Mouse (Mus musculus): ENCODE measurements around the gene Map3k3. TPM values are rescaled to one million over a fixed set of nuclear protein-coding genes. Genes with fewer than 3 reads are reported as not detected.

The Map3k3 gene
- polyA plus RNA-seq, 1 experiment = 11.3 TPM

- no peak overlapping the region for H3K4me3 ChIP-seq (ENCODE audit: control insufficient read depth, low read depth, low read length)
- peaks cover 2% of the 10 kb centered on the region for H3K36me3 ChIP-seq (ENCODE audit: control insufficient read depth, insufficient read depth, low read length)
- no peak overlapping the region for H3K27ac ChIP-seq (ENCODE audit: control insufficient read depth, insufficient read depth, low read depth, low read length)
- no peaks in the 10 kb centered on the region for H3K4me1 ChIP-seq (ENCODE audit: control insufficient read depth, insufficient read depth, low read length)
- TF ChIP-seq POLR2A (IDR thresholded peaks at IDR 0.05; ENCODE audit: control insufficient read depth, low read depth, low read length) (no peak), CTCF (IDR thresholded peaks at IDR 0.05; ENCODE audit: control insufficient read depth, insufficient read depth, insufficient replicate concordance, low read depth, low read length) (no peak)
- H3K27me3 ChIP-seq (ENCODE audit: control insufficient read depth, insufficient read depth, low read length) = no peaks in the 10 kb centered on the region
Observed at GRCm38 (mm10) chr11:106200756-106201155, 116.3 kb downstream of the Map3k3 start.

DNA sequence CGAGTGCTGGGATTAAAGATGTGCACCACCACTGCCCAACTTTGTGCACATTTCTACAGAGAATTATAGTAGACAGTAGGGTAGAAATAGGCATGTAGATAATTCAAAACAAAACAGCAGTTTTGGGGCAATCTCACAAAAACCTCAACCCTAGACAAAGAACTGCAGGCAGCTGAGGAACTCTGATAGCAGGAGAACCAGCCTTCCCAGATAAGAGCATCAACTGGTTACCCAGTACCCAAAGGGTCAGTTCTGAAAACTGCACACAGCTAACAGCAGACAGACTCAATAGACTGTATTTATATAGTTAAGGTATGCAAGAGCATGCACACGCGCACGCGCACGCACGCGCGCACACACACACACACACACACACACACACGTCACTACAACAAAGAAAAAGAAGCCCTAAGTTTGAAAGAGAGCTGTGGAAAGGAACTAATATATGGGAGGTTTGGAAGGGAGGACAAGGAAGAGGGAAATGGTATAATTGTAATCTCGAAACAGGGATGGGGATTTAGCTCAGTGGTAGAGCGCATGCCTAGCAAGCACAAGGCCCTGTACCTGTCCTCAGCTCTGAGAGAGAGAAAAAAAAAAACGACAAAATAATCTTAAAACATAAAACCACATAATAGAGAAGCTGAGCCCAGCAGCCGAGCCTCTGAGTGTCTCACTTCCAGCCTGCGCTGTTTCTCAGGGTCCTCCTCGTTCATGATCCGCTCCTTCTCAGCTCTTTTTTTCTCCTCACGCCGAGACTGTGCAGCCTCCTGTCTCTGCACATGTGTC, 117.1 kb downstream of the Map3k3 start:
- H3K36me3 ChIP-seq (ENCODE audit: control insufficient read depth, insufficient read depth, low read length) = peaks cover 2% of the 10 kb centered on the region
- no peaks in the 10 kb centered on the region for H3K27me3 ChIP-seq (ENCODE audit: control insufficient read depth, insufficient read depth, low read length)
- no peak overlapping the region for H3K27ac ChIP-seq (ENCODE audit: control insufficient read depth, insufficient read depth, low read depth, low read length)
- no peak for TF ChIP-seq POLR2A (IDR thresholded peaks at IDR 0.05; ENCODE audit: control insufficient read depth, low read depth, low read length)
- TF ChIP-seq CTCF (IDR thresholded peaks at IDR 0.05; ENCODE audit: control insufficient read depth, insufficient read depth, insufficient replicate concordance, low read depth, low read length) = no peak
- no peaks in the 10 kb centered on the region for H3K4me1 ChIP-seq (ENCODE audit: control insufficient read depth, insufficient read depth, low read length)
- H3K4me3 ChIP-seq (ENCODE audit: control insufficient read depth, low read depth, low read length) = no peak overlapping the region

GRCm38 (mm10) chr11:106202123-106202465, 117.7 kb downstream of the Map3k3 start, which contains the start of gene Strada:
Gene Strada, minus strand, starts transcription at chr11:106202168.
- no peak within 1 kb of the TSS for H3K27ac ChIP-seq (ENCODE audit: control insufficient read depth, insufficient read depth, low read depth, low read length)
- peaks cover 2% of the 10 kb centered on the region for H3K36me3 ChIP-seq (ENCODE audit: control insufficient read depth, insufficient read depth, low read length)
- TF ChIP-seq POLR2A (IDR thresholded peaks at IDR 0.05; ENCODE audit: control insufficient read depth, low read depth, low read length) (no peak), CTCF (IDR thresholded peaks at IDR 0.05; ENCODE audit: control insufficient read depth, insufficient read depth, insufficient replicate concordance, low read depth, low read length) (no peak)
- H3K4me3 ChIP-seq (ENCODE audit: control insufficient read depth, low read depth, low read length) = no peak within 1 kb of the TSS
- H3K4me1 ChIP-seq (ENCODE audit: control insufficient read depth, insufficient read depth, low read length) = no peaks in the 10 kb centered on the region
- no peaks in the 10 kb centered on the region for H3K27me3 ChIP-seq (ENCODE audit: control insufficient read depth, insufficient read depth, low read length)

Other genes with a start within 250 kb of the Map3k3 start
- 21.8 and 36.1 TPM in 2 replicates for gene Cyb561, start 131.3 kb upstream of the Map3k3 start, polyA plus RNA-seq (2012; rRNA removed)
- gene Ace, start 116.7 kb upstream of the Map3k3 start, polyA plus RNA-seq (2012; rRNA removed) = 389 and 421 TPM in 2 replicates
- 78.7 and 82.6 TPM in 2 replicates for gene Ace3, start 89.9 kb upstream of the Map3k3 start, polyA plus RNA-seq (2012; rRNA removed)
- 0.41 and 0.46 TPM in 2 replicates for gene Kcnh6, start 76.5 kb upstream of the Map3k3 start, polyA plus RNA-seq (2012; rRNA removed)
- 65.9 and 66.7 TPM in 2 replicates for gene Dcaf7, start 47.7 kb upstream of the Map3k3 start, polyA plus RNA-seq (2012; rRNA removed)
- gene Taco1, start 18.6 kb upstream of the Map3k3 start, polyA plus RNA-seq (2012; rRNA removed) = 3.5 and 4.3 TPM in 2 replicates
- 124 and 142 TPM in 2 replicates for gene Gm10840, start 76.2 kb downstream of the Map3k3 start, polyA plus RNA-seq (2012; rRNA removed)
- gene Limd2, start 76.2 kb downstream of the Map3k3 start, polyA plus RNA-seq (2012; rRNA removed) = 1,077 and 1,168 TPM in 2 replicates
- 153 and 157 TPM in 2 replicates for gene Strada, start 117.6 kb downstream of the Map3k3 start, polyA plus RNA-seq (2012; rRNA removed)
- 8.2 and 11.0 TPM in 2 replicates for gene Ccdc47, start 131.7 kb downstream of the Map3k3 start, polyA plus RNA-seq (2012; rRNA removed)
- 12.0 and 13.2 TPM in 2 replicates for gene Ddx42, start 132.3 kb downstream of the Map3k3 start, polyA plus RNA-seq (2012; rRNA removed)
- gene Ftsj3, start 171.5 kb downstream of the Map3k3 start, polyA plus RNA-seq (2012; rRNA removed) = 16.0 and 17.2 TPM in 2 replicates
- 81.2 and 90.9 TPM in 2 replicates for gene Psmc5, start 171.5 kb downstream of the Map3k3 start, polyA plus RNA-seq (2012; rRNA removed)
- gene Smarcd2, start 188.4 kb downstream of the Map3k3 start, polyA plus RNA-seq (2012; rRNA removed) = 74.7 and 74.9 TPM in 2 replicates
- 92.3 and 97.5 TPM in 2 replicates for gene Tcam1, start 192.1 kb downstream of the Map3k3 start, polyA plus RNA-seq (2012; rRNA removed)
- not detected in 2 replicates for gene Gh, start 217.3 kb downstream of the Map3k3 start, polyA plus RNA-seq (2012; rRNA removed)
- 0.09 and 0.16 TPM in 2 replicates for gene Cd79b, start 230.1 kb downstream of the Map3k3 start, polyA plus RNA-seq (2012; rRNA removed)

All from testis, adult 2 months (tissue).